Mouse (Mus musculus) liver, embryonic 13.5 days (tissue): ENCODE data around the gene Tspan13. TPM values are rescaled to one million over a fixed set of nuclear protein-coding genes. Genes with fewer than 3 reads are reported as not detected.
A peak's percentile ranks its signal among the peaks of the same experiment; 100 is the strongest.

Experiments used
- ATAC-seq: fragments of 200-750 bp; cut with Nextera tagmentation; 2 replicates; pipeline ENCODE4 v1.8.0; 2017; ENCODE audit warnings: low read depth, mild to moderate bottlenecking, moderate number of reproducible peaks, moderate library complexity
- DNase-seq: peaks from one replicate; pipeline ENCODE4 v3.0.0; 2022
- H3K27ac ChIP-seq: fragments of 300-500 bp; sonication (generic); 2 replicates; pipeline ENCODE4 v1.5.1; 2015; ENCODE audit warnings: moderate library complexity, mild to moderate bottlenecking, inconsistent platforms
- H3K27me3 ChIP-seq: fragments of 300-500 bp; sonication (generic); 2 replicates; pipeline ENCODE4 v1.6.1; 2015; ENCODE audit warnings: mild to moderate bottlenecking, inconsistent platforms
- H3K36me3 ChIP-seq: fragments of 300-500 bp; sonication (generic); 2 replicates; pipeline ENCODE4 v1.6.1; 2015; ENCODE audit warnings: mild to moderate bottlenecking, inconsistent platforms
- H3K4me1 ChIP-seq: fragments of 300-500 bp; sonication (generic); replicated peaks from 2 replicates; pipeline ENCODE4 v1.6.1; 2015; ENCODE audit warnings: inconsistent platforms
- H3K4me2 ChIP-seq: fragments of 300-500 bp; sonication (generic); 2 replicates; pipeline ENCODE4 v1.6.1; 2015; ENCODE audit warnings: inconsistent platforms, mild to moderate bottlenecking, moderate library complexity
- H3K4me3 ChIP-seq: fragments of 300-500 bp; sonication (generic); replicated peaks from 2 replicates; pipeline ENCODE4 v1.5.1; 2015; ENCODE audit warnings: mild to moderate bottlenecking, inconsistent platforms
- H3K9ac ChIP-seq: fragments of 300-500 bp; sonication (generic); 2 replicates; pipeline ENCODE4 v1.6.1; 2015; ENCODE audit warnings: mild to moderate bottlenecking, inconsistent platforms
- H3K9me3 ChIP-seq: fragments of 300-500 bp; sonication (generic); replicated peaks from 2 replicates; pipeline ENCODE4 v1.6.1; 2016; ENCODE audit warnings: inconsistent platforms
- WGBS: fragments of 180-500 bp; shearing (Covaris S2); methylation state at CpG from one replicate; pipeline ENCODE4 v1.1.7; 2015; ENCODE audit not compliant: insufficient replicate concordance; 5-methylcytosine and 5-hydroxymethylcytosine counted together
- polyA plus RNA-seq: library from polyadenylated mRNA; unstranded; fragments of >200 nt; fragmentation: Nextera tagmentation; extraction: Ambion mirVana; gene quantifications from 2 replicates; pipeline ENCODE4 v1.2.1, GENCODE M21; 2015

The Tspan13 gene
- polyA plus RNA-seq, 1 experiment from 2014 or later: 21.8 TPM

DNA sequence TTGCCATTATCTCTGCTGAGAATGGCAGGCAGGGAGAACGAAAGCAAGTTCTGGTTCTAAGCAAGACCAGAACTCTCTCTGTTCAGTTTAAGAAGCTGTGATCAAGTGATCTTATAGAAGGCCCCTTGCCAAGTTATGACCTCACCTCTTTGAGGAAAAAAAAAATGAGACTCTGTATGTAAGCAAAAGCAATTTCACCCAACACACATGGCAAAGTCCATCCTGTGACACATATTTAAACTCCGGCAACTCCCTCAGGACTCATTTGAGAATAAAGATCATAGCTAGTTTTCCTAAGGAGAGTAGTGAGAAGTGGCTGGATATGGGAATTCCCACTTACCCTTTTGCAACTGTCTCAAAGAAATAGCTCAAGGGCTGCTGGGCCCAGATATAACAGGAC lies 34.7 kb downstream of the Tspan13 start:
- Histone ChIP-seq H3K9ac (no peak overlapping the region), H3K36me3 (no peaks in the 10 kb centered on the region), H3K9me3 (no peaks in the 10 kb centered on the region), H3K4me2 (no peak overlapping the region), H3K4me3 (no peak overlapping the region), H3K27ac (no peak overlapping the region), H3K27me3 (no peaks in the 10 kb centered on the region), H3K4me1 (peaks cover 6% of the 10 kb centered on the region)
- whole genome bisulfite sequencing: 61% methylated on average over 2 of the region's 2 CpGs
- no peak for ATAC-seq
- DNase-seq: no peak

DNA sequence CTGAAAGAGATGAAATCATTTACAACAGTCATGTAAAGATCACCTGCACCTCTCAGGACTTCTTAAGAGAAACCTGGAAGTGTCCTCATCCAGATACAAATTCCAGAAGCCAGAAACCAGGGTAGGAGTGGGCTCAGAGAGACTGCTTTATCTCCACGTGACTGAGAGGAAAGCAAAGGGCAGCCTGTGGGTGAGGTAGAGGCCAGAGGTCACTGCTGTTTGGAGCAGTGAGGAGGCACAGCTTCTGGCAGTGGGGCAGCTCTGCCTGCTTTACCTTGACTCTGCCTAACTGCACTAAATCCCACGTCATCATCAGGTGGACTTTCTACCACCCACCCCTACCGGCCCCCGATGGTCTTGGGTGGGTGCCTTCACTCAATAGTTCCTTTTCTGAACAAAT lies 37.6 kb downstream of the Tspan13 start:
- WGBS: 56% methylated on average over 4 of the region's 4 CpGs

DNA sequence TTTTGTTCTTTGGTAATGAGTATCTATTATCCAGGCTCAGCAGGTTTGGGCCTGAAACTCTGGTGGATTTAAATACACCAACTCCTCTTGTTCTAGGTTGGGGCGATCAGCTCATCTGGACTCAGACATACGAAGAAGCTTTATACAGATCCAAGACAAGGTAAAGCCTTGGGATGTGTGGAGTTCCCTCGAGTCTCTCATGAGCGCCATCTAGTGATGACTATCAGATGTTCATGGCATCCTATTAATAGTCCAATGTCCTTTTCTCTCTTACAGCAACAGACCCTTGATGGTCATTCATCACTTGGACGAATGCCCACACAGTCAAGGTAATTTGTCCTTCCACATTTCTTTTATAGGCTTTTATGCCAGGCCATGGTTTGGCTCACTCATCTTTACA lies 46.5 kb downstream of the Tspan13 start:
- Histone ChIP-seq H3K9me3 (no peaks in the 10 kb centered on the region), H3K27ac (no peak overlapping the region), H3K4me1 (no peaks in the 10 kb centered on the region), H3K9ac (no peak overlapping the region), H3K4me3 (no peak overlapping the region), H3K27me3 (no peaks in the 10 kb centered on the region), H3K4me2 (no peak overlapping the region), H3K36me3 (no peaks in the 10 kb centered on the region)
- DNase-seq: no peak
- no peak for ATAC-seq
- 19% methylated on average over 5 of the region's 5 CpGs for WGBS

More for the DNA sequence above, 37.6 kb downstream of the Tspan13 start:
- no peak overlapping the region for H3K27ac ChIP-seq
- H3K9me3 ChIP-seq: no peaks in the 10 kb centered on the region
- no peak overlapping the region for H3K9ac ChIP-seq
- no peak overlapping the region for H3K4me3 ChIP-seq
- DNase-seq: no peak
- peak; percentile 57; the same call in 1 of the 2 replicates for ATAC-seq
- H3K4me1 ChIP-seq: peaks cover 19% of the 10 kb centered on the region
- H3K27me3 ChIP-seq: no peaks in the 10 kb centered on the region
- H3K4me2 ChIP-seq: no peak overlapping the region
- H3K36me3 ChIP-seq: no peaks in the 10 kb centered on the region

DNA sequence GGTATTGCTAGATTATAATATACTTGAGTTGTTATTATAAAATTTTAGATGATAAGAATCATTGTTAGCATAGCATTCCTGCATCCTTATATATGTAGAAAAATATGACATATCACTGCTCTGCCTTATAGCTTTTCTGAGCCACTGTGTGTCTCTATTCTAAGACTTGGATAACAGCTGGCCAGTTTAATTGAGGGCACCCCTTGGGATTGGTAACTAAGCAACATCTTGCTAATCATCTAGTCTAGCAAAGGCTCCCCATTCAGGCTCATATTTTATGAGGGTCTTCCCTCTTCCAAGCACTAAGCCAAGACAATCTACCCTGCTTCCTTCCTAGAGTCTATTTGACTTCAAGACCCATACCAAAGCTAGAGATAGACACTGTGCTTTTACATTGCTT lies 48.2 kb downstream of the Tspan13 start:
- H3K4me1 ChIP-seq: no peaks in the 10 kb centered on the region
- no peak overlapping the region for H3K4me3 ChIP-seq
- H3K9me3 ChIP-seq: no peaks in the 10 kb centered on the region
- H3K4me2 ChIP-seq: no peak overlapping the region
- H3K36me3 ChIP-seq: no peaks in the 10 kb centered on the region
- no peak for ATAC-seq
- H3K27me3 ChIP-seq: no peaks in the 10 kb centered on the region
- no peak overlapping the region for H3K9ac ChIP-seq
- no peak overlapping the region for H3K27ac ChIP-seq
- DNase-seq: no peak

DNA sequence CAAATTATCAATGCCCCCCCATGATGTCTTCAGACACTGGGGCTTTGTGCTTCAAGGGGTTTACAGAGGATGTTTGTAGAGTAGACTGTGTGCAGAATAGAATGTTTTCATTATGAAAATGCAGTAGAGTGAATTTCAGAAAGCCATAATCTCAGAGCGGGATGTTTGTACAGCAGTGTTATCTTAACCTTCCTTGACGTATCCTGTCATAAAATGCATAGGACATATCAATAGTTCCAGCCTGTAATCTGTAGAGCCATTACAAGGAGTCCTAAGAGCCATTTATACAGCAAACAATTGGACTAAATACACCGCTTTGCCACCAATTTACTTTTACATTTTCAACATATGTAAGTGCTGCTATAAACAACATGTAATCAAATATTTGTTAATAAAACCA lies 48.7 kb downstream of the Tspan13 start:
- no peaks in the 10 kb centered on the region for H3K27me3 ChIP-seq
- DNase-seq (no peak), ATAC-seq (no peak)
- WGBS: 55% methylated on average over 3 of the region's 3 CpGs
- H3K27ac ChIP-seq: no peak overlapping the region
- H3K4me1 ChIP-seq: no peaks in the 10 kb centered on the region
- H3K4me2 ChIP-seq: no peak overlapping the region
- no peak overlapping the region for H3K4me3 ChIP-seq
- H3K9ac ChIP-seq: no peak overlapping the region
- no peaks in the 10 kb centered on the region for H3K9me3 ChIP-seq
- H3K36me3 ChIP-seq: no peaks in the 10 kb centered on the region

DNA sequence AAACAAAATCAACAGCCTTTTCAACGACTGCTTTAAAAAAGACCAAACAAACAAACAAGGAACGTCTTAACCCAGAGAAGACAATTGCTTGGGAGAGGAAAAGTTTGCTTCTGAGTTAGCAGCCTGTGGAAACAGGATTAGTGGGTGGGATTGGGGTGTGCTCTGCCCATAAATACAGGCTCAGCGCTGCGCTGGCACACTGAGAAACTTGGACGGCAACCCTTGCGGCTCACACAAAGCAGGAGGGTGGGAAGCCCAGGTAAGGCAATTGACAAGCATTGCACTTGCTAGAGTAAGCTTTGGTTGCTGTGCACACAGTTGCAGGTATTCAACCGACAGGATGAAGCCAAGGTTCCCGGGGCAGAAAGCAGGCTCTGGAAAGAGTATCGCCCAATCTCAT lies 49.6 kb downstream of the Tspan13 start, which contains the start of gene Agr2:
Agr2 (plus strand) TSS at position 197 of the 400 bp plus-strand sequence.
- ATAC-seq (no peak), DNase-seq (no peak)
- H3K9me3 ChIP-seq: no peaks in the 10 kb centered on the region
- WGBS: 62% methylated on average over 9 of the region's 9 CpGs
- no peaks in the 10 kb centered on the region for H3K27me3 ChIP-seq
- no peak within 1 kb of the TSS for H3K27ac ChIP-seq
- H3K4me3 ChIP-seq: no peak within 1 kb of the TSS
- H3K4me2 ChIP-seq: no peak within 1 kb of the TSS
- no peak within 1 kb of the TSS for H3K9ac ChIP-seq
- H3K4me1 ChIP-seq: no peaks in the 10 kb centered on the region
- no peaks in the 10 kb centered on the region for H3K36me3 ChIP-seq

DNA sequence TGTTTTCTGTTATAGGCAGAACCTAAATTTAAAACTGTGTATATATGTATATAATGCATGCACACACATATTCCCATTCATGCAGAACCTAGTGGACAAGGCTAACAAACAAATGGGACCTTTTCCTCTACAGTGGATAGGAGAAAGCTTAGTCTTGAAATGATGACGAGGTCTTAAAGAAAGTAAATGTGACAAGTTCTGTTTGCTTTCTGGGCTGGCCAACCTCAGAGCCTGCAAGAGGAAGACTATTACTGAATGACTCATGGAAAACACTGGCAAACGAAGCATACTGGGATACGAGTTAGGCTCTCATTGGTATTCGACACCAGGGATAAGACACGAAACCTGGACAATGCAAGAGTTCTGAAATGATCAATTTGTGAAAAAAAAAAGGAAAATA lies 57.6 kb downstream of the Tspan13 start:
- no peaks in the 10 kb centered on the region for H3K9me3 ChIP-seq
- 70% methylated on average over 5 of the region's 5 CpGs for WGBS
- ATAC-seq: no peak
- DNase-seq: no peak
- no peak overlapping the region for H3K27ac ChIP-seq
- no peak overlapping the region for H3K4me2 ChIP-seq
- H3K36me3 ChIP-seq: no peaks in the 10 kb centered on the region
- H3K27me3 ChIP-seq: no peaks in the 10 kb centered on the region
- peaks cover 7% of the 10 kb centered on the region for H3K4me1 ChIP-seq
- H3K4me3 ChIP-seq: no peak overlapping the region
- H3K9ac ChIP-seq: no peak overlapping the region

DNA sequence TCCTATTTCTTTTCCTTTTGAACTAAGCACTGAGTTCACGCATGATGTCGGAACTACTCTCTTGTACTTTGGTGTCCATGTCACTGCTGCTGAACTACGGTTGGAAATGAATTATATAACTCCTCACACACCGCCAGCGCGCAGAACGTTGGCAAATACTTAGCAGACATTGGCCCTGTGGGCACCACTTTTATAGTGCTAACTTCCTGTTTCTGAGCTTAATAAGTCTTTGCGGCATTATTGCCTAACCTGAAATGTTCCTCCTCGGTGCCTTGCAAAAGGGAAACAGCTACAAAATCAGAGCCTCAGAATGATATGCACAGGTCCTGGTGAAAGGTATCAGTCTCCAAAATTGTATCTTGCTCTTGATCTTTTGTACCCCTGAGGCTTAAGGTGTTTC lies 58.8 kb downstream of the Tspan13 start:
- no peak for DNase-seq
- ATAC-seq: no peak
- peaks cover 7% of the 10 kb centered on the region for H3K4me1 ChIP-seq
- 61% methylated on average over 9 of the region's 9 CpGs for WGBS
- no peak overlapping the region for H3K9ac ChIP-seq
- H3K27me3 ChIP-seq: no peaks in the 10 kb centered on the region
- no peaks in the 10 kb centered on the region for H3K9me3 ChIP-seq
- no peak overlapping the region for H3K27ac ChIP-seq
- H3K36me3 ChIP-seq: no peaks in the 10 kb centered on the region
- H3K4me3 ChIP-seq: no peak overlapping the region
- H3K4me2 ChIP-seq: no peak overlapping the region

DNA sequence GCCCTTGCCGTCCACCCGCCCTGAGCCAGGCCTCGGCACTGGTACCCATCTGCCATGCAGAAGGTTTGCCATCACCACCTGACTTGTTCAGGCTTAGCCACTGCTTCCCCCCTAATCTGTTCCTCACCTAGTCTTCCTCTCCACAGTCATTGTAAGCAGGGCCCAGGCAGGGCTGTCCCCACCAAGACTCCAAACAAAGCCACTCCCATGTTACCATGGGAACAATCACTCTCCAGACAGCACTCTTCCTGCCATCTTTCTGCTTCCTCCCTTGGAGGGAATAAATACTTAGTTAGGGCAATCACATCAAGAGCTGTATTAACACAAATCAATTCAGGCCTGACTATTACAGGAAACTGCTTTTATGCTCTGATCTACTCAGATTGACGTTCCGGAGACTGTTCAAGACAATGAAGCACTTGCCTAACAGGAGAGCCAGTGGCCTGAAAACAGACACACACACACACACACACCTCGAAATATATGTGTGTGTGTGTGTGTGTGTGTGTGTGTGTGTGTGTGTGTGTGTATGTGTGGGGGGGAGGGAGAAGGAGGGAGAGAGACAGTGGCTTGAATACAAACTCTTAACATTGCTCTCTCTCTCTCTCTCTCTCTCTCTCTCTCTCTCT lies 60.5 kb downstream of the Tspan13 start:
- DNase-seq: peak; percentile 41
- WGBS: 24% methylated on average over 6 of the region's 6 CpGs
- H3K9ac ChIP-seq: no peak overlapping the region
- H3K4me2 ChIP-seq: no peak overlapping the region
- H3K4me1 ChIP-seq: peaks cover 7% of the 10 kb centered on the region
- peak; percentile 86 for ATAC-seq
- no peaks in the 10 kb centered on the region for H3K27me3 ChIP-seq
- H3K27ac ChIP-seq: no peak overlapping the region
- no peaks in the 10 kb centered on the region for H3K36me3 ChIP-seq
- no peak overlapping the region for H3K4me3 ChIP-seq
- H3K9me3 ChIP-seq: no peaks in the 10 kb centered on the region

DNA sequence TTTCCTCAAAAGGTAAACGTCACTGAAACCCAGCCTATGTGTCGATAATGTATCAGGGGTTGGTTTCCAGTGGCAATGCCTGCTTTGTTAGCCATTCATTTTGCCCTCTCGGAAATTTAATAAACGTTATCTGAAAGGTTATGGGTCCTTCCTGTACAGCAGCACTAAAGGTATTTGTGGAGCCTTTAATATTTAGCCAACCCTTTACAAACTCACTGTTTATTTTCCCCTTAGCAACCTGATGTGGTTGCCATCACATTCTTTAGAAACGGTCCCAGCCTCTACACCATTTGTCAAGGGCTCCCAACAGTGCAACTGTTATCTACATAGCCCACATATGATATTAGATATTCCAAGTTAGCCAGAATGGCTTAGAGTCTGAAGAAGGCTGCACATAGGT lies 62.7 kb downstream of the Tspan13 start:
- H3K4me1 ChIP-seq: peaks cover 7% of the 10 kb centered on the region
- ATAC-seq: no peak
- H3K9ac ChIP-seq: no peak overlapping the region
- no peaks in the 10 kb centered on the region for H3K9me3 ChIP-seq
- no peak for DNase-seq
- no peak overlapping the region for H3K4me2 ChIP-seq
- H3K36me3 ChIP-seq: no peaks in the 10 kb centered on the region
- no peak overlapping the region for H3K27ac ChIP-seq
- no peaks in the 10 kb centered on the region for H3K27me3 ChIP-seq
- WGBS: 63% methylated on average over 5 of the region's 5 CpGs
- H3K4me3 ChIP-seq: no peak overlapping the region

DNA sequence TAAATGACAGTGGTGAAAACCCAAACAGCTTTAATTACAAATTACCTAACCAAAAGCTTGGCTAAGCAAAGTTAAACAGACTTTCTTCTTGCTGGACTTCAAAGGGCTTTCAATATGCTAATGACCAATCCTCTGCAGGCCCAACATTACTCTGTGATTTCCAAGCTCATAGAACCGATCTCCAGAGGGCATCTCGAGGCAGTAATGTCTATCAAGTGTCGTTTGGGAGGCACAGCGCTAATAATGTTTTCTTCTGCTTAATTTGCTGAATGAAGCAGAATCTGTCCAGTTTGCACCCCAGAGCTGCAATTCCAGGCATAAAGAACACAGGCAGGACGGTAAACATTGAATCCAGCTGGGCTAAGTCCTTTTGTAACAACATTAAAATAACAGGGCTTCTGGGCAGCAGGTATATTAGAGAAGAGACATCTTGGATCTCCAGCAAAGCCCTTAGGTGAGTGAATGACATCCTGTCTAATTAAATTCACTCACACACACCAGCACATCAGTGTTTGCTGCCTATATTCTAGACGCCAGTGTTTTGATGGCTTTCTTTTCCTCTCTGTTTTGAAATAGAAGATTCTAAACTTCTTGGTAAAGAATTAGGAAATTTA lies 64.6 kb downstream of the Tspan13 start:
- Histone ChIP-seq H3K36me3 (no peaks in the 10 kb centered on the region), H3K9me3 (no peaks in the 10 kb centered on the region), H3K27me3 (no peaks in the 10 kb centered on the region), H3K27ac (no peak overlapping the region), H3K4me2 (no peak overlapping the region), H3K9ac (no peak overlapping the region), H3K4me1 (peaks cover 7% of the 10 kb centered on the region), H3K4me3 (no peak overlapping the region)
- WGBS: 51% methylated on average over 6 of the region's 6 CpGs
- ATAC-seq: no peak
- DNase-seq: no peak

DNA sequence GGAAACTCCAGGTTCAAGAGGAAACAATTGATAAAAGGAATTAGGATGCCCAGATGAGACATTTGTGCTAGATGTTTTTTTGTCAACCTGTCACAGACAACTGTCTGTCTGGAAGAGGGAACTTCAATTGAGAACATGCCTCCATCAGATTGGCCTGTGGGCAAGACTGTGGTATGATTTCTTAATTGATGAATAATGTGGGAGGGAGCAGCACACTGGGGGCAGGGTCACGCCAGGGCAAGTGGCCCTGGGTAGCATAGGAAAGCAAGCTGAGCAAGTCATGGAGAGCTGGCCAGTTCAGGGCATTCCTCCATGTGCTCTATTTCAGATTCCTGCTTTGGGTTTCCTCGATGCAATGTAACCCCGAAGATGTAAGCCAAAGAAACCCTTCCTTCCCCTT lies 66.4 kb downstream of the Tspan13 start:
- Histone ChIP-seq H3K9ac (no peak overlapping the region), H3K4me3 (no peak overlapping the region), H3K27me3 (no peaks in the 10 kb centered on the region), H3K4me1 (no peaks in the 10 kb centered on the region), H3K27ac (no peak overlapping the region), H3K4me2 (no peak overlapping the region), H3K36me3 (no peaks in the 10 kb centered on the region), H3K9me3 (no peaks in the 10 kb centered on the region)
- DNase-seq (no peak), ATAC-seq (no peak)
- WGBS: 27% methylated on average over 3 of the region's 3 CpGs
